Mouse (Mus musculus) thymus, adult 18-20 months (tissue): ENCODE data around the gene Eps15.
"Not testable (repeated sequence)": the region's sequence is repeated elsewhere in the genome, so short reads cannot be mapped to it uniquely, and the experiment has no call there.

Experiments
- DNase-seq, 2 experiments: peaks; one replicate each; pipeline ENCODE4 v3.0.0; 2022; ENCODE audit warnings: mixed read lengths in 2 of 2

The Eps15 gene

GRCm38 (mm10) chr4:109404908-109405307 lies 124.8 kb downstream of the Eps15 start:
- DNase-seq = not testable (repeated sequence)

- DNase-seq = no peak
Measured at GRCm38 (mm10) chr4:109405415-109405814, 125.3 kb downstream of the Eps15 start.

GRCm38 (mm10) chr4:109406054-109406485 lies 126.0 kb downstream of the Eps15 start:
- no peak for DNase-seq

DNA sequence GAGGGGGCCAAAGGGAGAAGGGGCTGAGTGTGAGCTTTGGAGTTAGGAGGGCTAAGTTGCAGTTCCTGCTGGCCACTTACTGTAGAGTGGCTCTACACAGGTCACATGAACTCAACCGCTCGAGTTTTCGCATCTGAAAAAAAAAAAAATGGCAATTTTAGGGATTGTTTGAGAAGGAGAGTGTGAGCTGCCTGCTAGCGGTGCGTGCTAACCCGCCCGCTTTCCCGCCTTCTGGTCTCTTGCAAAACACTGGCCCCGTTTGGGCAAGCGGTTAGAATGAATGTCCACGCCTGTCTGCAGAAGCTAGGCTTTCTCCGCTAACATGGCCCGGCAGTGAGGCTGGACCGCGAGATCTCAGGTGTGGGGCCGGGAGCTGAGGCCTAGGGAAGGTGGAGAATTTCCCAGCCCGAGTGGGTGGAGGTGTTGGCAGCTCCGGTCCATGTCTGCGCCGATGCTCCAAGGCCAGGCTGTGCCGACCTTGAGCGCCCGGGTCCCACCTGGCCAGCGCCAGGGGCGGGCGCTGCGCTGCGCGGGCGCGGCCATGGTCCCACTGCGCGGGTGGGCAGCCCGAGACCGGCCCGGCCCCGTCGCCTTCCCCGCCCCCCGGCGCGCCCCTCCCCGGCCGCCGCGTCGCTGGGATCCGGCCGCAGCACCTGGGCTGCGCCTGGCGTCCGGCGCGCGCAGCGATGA lies 126.6 kb downstream of the Eps15 start, which contains the start of gene Ttc39a:
TSS of gene Ttc39a (plus strand) at position 138 of the 690 bp plus-strand sequence.
- no peak for DNase-seq

DNA sequence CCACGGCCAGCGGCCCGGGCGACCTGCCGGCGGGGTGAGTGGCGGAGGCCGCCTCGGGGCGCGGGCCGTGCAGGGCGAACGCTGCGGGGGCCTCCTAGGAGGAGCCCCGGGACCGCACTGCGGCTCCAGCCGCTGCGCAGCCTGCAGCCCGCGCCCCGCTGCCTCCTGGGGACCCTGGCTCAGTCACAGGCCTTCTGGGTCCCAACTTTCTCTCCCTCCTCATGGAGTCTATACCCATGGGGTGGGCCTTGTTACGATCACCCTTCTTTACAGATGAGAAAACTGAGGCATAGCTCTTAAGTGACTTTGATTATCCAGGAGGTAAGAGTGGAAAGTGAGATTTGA lies 127.1 kb downstream of the Eps15 start:
- DNase-seq = no peak

GRCm38 (mm10) chr4:109407701-109408485 lies 127.8 kb downstream of the Eps15 start:
- DNase-seq = no peak

DNA sequence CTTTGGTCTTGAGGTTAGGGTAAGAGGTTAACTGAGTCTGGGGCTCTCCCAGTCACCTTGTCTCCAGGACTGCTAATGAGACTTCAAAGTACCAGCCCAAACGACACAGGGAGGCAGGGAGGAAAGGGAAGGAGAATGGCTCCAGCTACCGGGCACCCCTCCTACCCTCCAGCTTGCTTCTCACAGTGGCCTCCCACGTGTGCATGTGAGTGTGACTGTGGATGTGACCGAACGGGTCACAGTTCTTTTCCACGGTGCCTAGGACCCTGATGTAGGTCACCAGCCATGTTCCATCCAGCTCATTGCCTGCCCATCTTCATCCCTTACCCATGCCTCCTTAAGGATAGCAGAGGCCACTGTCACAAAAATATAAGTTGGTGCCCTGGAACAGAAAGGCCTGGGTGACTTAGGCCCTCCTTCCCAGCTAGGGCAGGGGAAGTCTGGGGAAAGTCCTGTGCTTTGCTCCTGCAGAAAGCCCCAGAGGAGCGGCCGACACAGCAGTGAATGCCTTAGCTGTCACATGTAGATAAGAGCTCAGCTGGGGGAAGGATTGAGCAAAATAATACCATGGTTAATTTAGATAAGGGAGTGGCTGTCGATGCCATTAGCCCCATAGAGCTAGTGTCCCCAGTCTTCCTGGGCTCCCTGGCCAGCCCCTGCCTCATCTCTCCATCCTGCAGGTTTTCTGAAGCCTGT lies 130.8 kb downstream of the Eps15 start:
- no peak for DNase-seq

DNA sequence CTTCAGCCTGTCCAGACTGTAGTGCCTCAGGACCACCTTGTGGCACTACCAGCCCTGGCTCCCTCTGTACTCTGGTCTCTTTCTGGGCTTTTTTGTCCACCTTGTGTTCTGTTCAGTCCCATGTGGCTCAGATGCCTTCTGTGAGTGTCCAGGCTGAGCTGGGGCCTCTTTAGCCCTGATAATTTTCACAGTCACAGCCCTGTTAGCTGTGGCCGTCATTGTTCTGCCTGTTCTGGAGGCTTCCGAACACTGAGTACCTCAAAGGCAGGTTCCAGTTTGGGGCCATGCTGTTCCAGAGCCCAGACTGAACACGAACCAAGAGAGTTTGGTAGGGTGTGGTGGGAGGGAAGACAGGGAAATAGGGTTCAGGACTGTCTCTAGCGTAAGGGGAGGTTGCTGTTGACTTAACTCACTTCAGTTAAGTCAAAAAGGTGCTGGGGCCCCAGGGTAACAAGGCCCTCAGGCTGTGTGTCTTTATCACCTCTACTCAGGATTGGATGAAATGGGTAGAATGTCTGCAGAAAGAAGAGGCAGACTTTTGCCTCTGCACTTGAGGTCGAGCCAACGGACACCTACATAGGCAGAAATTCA lies 131.4 kb downstream of the Eps15 start:
- DNase-seq = no peak

DNA sequence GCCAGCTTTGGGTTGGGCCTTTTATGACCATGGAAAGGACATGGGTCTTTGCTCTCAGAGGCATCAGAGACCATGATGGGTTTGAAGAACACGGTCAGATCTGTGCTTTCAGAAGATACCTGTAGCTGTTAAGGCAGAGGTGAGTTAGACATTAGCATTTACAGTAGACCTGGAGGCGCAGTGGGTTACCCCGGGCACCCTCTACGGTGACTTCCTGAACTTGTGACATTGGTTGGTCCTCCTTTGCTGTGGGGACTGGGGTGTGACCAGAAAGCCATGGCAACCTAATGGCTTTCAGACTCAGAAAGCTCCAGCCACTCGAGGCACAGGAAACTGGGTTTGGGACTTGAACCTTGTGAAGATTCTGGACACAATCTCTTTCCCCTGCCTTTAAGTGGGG lies 132.2 kb downstream of the Eps15 start:
- DNase-seq = no peak

GRCm38 (mm10) chr4:109417998-109418397 lies 137.9 kb downstream of the Eps15 start:
- no peak for DNase-seq

DNA sequence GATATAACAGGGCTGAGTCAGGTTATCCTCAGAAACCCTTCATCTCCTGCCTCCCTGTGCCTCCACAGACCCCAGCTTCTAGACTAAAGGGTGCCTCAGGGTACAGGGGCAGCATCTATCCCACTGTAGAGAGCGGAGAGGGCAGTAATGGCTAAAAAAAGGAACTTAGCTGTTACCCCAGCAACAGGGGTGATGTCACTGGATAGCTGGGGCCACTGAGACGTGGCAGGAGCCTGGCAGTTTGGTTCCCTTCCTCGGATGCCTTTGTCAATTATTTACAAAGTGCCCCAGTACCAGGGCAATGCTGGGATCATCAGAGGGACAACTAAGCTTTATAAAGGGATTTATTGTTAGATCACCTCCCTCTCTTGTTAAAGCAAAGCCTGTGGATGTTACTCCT lies 138.9 kb downstream of the Eps15 start:
- DNase-seq = no peak

- DNase-seq = no peak
Measured at GRCm38 (mm10) chr4:109419563-109419962, 139.5 kb downstream of the Eps15 start.

- no peak for DNase-seq
Measured at GRCm38 (mm10) chr4:109420138-109420795, 140.2 kb downstream of the Eps15 start.

DNA sequence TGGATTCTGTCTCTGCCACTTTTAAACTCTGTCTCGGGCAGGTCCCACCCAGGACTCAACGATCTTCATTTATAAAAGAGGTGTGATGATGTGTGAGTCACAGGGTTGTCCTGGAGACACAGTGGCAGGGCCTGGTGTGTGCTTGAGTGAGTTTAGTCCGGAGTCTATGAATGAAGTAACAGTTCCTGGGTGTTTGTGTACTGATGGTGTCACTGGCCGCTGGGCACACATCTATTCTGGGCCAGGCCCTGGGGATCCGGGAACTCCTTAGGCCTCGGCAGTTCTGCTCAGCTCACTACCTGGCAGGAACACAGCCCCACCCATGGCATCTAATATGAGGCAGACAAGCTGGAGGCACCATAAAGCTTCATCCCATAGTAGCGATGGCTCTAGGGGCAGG lies 141.5 kb downstream of the Eps15 start:
- no peak for DNase-seq

- DNase-seq = no peak
Measured at GRCm38 (mm10) chr4:109422436-109422835, 142.4 kb downstream of the Eps15 start.

GRCm38 (mm10) chr4:109423438-109423837 lies 143.4 kb downstream of the Eps15 start:
- no peak for DNase-seq

GRCm38 (mm10) chr4:109427058-109427457 lies 147.0 kb downstream of the Eps15 start:
- no peak for DNase-seq

DNA sequence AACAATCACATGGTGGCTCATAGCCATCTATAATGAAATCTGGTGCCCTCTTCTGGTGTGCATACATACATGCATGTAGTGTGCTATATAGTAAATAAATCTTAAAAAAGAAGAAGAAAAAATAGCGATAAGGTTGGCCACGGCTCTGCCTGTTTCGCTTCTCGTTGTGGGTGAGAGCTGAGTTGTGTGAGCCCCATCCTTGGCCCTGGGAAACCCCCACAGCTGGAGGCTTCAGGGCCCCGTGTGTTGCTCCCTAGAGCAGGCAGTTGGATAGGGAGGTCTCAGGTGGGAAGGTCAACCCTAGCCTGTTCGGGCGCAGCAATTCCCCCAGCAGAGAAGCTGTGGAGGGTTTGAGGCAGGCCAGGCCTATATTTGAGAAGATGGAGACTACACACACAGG lies 150.2 kb downstream of the Eps15 start:
- no peak for DNase-seq

DNA sequence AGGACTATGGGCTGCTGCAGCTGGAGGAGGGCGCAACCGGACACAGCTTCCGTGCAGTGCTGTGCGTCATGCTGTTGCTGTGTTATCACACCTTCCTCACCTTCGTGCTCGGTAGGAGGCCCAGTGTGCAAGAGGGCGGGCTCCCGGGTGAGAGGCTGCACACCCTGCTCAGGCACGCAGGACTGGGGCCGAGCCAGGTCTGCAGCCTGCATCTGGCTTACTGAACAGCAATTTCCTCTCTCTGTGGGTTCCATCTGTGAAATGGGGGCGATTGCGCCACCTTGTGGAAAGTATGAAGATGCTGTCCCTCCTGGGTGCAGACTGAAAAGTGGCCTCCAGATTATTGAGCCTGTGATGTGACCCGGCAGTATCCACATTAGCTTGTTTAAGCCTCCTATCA lies 150.8 kb downstream of the Eps15 start:
- peak in 1 of 2 experiments; percentile 43 for DNase-seq

GRCm38 (mm10) chr4:109432668-109433375 lies 152.8 kb downstream of the Eps15 start:
- DNase-seq = no peak

GRCm38 (mm10) chr4:109433641-109434040 lies 153.6 kb downstream of the Eps15 start:
- no peak for DNase-seq

GRCm38 (mm10) chr4:109434256-109434655 lies 154.2 kb downstream of the Eps15 start:
- no peak for DNase-seq
